Mouse (Mus musculus) heart, postnatal 14 days (tissue): ENCODE results near the gene Sh3yl1. TPM values are rescaled to one million over a fixed set of nuclear protein-coding genes. Genes with fewer than 3 reads are reported as not detected.

ENCODE experiments used
- DNase-seq, 2 experiments: peaks; one replicate each; pipeline ENCODE4 v3.0.0; 2021 to 2022
- intact Hi-C: fragments of 180-260 bp; cut with DNase I; formaldehyde crosslinking; loops from one replicate; pipeline ENCODE4 v1.15.1; 2025
- long read RNA-seq, 2 experiments: library from polyadenylated mRNA; stranded (forward); transcript quantifications; one replicate each; pipeline ENCODE4 v2.0.0; 2021
- total RNA-seq, 2 experiments: library from RNA; stranded (reverse); gene quantifications; 2 replicates each; pipeline ENCODE4 v1.2.3; 2021

Gene Sh3yl1
- total RNA-seq, result 1 to 10 TPM; 2.4 TPM
- long read RNA-seq, experiment 1, transcript Sh3yl1-201 (10 exons, 1,750 nt), result major isoform, 6 of 8 reads
- long read RNA-seq, experiment 1, partial matches to known transcripts, result 0 of 8 reads
- long read RNA-seq, experiment 1, other reads (novel, unspliced or antisense), result 1 of 8 reads
- long read RNA-seq, experiment 2, transcript Sh3yl1-201 (10 exons, 1,750 nt), result major isoform, 5 of 6 reads
- long read RNA-seq, experiment 2, partial matches to known transcripts, result 0 of 6 reads
- long read RNA-seq, experiment 2, other reads (novel, unspliced or antisense), result 1 of 6 reads

DNA sequence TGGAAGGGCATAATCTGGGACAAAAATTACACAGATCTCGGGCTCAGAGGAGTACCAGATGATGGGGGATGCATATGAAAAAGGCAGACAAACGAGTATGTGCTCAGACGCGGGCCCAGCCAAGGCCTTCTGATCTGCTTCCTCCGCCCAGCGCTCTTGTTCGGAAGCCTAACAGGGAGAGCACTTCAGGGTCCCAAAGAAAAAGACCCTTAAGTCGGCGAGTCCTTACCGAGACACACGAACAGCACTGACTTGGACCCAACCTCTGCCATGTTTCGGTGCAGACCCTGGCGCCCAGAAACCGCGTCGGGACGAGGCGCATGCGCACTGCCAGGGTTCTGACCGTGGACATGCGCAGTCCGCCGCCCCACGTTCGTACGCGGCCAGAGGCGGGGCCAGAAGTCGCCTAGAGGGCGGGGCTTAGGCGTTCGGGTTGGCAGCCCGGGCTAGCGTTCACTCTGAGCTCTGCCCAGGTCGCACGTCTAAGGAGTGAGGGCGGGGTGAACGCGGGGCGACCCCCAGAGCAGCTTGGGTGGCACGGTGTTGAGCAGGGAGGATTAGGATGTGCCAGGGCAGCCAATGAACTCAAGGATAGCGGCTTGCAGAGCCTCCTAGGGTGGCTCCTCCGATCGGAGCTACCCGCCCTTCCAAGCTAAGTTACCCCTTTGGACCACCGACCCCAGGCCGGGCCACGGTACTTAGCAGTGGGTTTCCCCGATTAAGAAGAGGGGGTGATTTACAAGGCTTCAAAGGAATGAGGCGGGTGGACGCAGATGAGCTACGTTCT, at the start of gene Sh3yl1, which contains the start of gene Acp1:
Gene Sh3yl1, plus strand, starts transcription at position 408 of the 787 bp plus-strand sequence.
Gene Acp1, minus strand, starts transcription at position 329 of the 787 bp plus-strand sequence.
- peak; percentile 97 to 98 for DNase-seq
- intact Hi-C loops, result no loop called here

DNA sequence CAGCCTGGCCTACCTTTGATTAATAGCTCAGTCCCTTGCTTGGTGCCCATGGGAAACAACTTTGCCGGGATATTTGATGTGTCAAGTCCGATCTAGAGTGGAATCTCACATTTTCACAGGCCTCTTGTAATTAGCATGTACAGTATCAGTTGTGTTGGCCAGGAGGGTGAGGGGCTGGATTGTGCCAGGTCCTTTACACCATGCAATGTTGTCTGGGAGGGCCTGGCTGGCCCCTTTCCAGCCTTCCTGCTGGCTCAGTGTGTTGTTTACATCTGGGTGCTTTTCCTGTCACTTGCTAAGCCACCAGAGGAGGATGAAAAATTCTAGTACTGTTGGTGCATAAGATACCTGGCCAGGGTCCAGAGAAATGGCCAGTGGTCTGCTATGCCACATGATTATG, 47.1 kb upstream of the Sh3yl1 start:
- DNase-seq, result no peak
- intact Hi-C loops, result no loop called here

DNA sequence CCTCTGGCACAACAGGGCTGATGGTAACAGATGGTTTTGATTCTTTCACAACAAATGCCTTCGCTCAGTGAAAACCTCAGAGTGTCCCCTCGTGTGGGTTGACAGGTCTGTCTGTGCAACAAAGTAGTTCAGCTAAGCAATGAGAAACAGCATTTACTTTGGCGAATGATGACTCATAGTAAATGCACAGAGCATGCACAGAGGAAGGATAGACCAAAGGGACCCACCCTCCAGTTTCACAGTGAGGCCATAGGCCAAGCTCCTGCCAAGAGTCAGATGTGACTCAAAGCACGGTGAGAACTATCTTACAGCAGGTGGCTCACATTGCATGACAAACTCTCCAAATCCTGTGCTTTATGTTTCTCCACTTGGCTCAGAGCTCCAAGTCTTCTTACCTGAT, 45.7 kb upstream of the Sh3yl1 start:
- intact Hi-C loops, result no loop called here
- no peak for DNase-seq

- intact Hi-C loops, result no loop called here
- no peak for DNase-seq
Observed at GRCm38 (mm10) chr12:30879447-30879846, 32.0 kb upstream of the Sh3yl1 start.

GRCm38 (mm10) chr12:30883592-30883985, 27.9 kb upstream of the Sh3yl1 start:
- intact Hi-C loops, result no loop called here
- no peak for DNase-seq

GRCm38 (mm10) chr12:30883986-30884621, 27.4 kb upstream of the Sh3yl1 start, which contains the start of gene Alkal2:
Alkal2 (plus strand) TSS chr12:30884322.
- intact Hi-C loops, result no loop called here
- DNase-seq, result peak; percentile 23 to 35

- DNase-seq, result no peak
- intact Hi-C loops, result no loop called here
Observed at GRCm38 (mm10) chr12:30884622-30885230, 26.7 kb upstream of the Sh3yl1 start.

DNA sequence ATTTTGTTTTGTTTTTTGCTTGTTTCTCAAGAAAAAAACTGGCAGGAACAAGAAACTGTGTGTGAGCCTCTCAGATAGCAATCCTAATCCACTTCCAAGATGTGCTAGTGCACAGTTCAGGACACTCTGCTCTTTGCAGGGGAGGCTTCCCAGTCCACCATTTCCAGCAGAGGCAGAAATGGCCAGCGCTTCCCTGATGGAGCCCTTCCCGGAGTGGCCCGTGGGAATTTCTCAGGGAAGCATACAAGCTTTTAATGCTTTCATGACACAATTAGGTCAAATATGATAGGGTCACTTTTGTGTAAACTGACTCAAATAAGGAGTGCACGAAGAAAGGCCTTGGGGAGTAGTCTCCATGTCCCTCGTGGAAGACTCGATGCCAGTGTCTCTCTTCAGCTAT, 25.6 kb upstream of the Sh3yl1 start:
- intact Hi-C loops, result no loop called here

DNA sequence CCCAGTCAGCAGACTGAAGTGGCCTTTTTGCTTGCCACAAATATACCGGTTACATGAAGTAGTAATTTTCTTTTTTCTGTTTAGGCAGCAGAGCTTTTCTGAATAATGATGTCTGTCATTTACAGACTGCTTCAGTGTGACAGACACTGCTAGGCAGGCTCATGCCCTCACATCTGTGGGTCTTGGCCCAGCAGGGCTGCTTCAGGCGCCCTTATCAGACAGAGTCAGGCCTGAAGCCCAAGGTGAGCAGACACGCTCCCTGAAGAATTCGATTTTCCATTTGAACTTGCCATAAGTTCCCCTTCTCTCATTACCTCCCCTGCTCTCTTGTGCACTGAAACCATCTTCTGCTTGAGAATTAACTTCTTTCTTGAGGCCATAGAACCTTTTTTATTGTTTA, 23.5 kb upstream of the Sh3yl1 start:
- intact Hi-C loops, result no loop called here
- no peak for DNase-seq

More for the DNA sequence above, 25.6 kb upstream of the Sh3yl1 start:
- peak; percentile 21 to 38 for DNase-seq

DNA sequence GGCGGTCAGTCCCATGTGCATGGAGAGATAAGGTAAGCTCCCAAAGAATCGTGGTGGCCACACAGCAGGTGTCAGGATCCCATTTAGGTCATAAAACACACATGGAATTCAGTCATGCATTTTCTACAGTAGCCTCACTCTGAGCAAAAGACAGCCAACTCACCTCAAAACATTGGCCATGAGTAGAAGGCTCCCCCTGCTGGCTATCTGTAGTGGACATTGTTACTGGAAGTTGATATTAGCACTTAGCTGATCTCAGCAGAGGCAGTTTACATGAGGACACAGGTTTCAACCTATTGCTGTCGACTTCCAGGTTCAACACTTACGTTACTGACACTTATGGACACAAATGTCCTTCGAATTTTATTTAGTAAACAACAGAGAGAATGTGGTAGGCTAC, 21.4 kb upstream of the Sh3yl1 start:
- intact Hi-C loops, result loop anchor here (1.0 kb wide), 1 partner anchor 293 kb away; no protein-coding TSS in a partner anchor
- peak; percentile 57 to 75 for DNase-seq

DNA sequence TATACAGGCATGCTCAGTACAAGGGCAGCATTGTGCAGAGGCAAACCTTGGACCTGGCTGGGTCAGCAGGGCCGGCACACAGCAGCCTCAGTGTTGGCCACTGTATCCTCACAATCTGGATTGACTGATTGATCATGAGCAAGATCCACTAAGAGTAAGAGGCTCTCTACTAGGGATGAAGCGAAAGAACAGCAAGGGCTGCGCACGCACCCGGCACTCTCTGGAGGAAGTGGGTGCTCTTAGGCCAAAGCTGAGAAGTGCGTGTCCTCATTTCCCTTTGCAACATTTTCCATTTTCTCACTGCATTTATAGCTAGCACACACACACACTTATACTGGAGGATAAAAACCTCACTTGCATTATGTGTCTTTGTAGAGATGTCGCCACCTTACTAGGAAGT, 20.0 kb upstream of the Sh3yl1 start:
- intact Hi-C loops, result no loop called here
- DNase-seq, result no peak

GRCm38 (mm10) chr12:30897039-30897438, 14.4 kb upstream of the Sh3yl1 start:
- no peak for DNase-seq
- intact Hi-C loops, result no loop called here

- DNase-seq, result no peak
- intact Hi-C loops, result no loop called here
Observed at GRCm38 (mm10) chr12:30908658-30909057, 2.8 kb upstream of the Sh3yl1 start.

- intact Hi-C loops, result no loop called here
- DNase-seq, result no peak
Observed at GRCm38 (mm10) chr12:30909881-30910280, 1.6 kb upstream of the Sh3yl1 start.

GRCm38 (mm10) chr12:30910860-30911259, 608 bp upstream of the Sh3yl1 start:
- DNase-seq, result peak in 1 of 2 experiments; percentile 4
- intact Hi-C loops, result no loop called here

DNA sequence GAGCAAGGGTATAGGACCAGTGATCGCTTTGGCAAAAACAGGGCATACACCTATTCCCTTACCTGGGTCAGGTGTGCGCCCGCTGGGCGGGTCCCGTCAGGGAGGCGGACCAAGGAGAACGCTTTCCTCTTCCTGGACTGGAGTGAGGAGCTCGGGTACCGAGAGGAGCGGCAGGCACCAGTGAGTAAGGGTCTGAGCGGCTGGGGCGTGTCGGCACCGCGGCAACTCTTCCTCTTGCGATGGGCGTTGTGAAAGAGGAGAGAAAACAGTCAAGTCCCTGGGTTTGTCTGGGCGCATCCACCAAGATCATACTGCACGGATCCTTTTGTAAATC, 547 bp downstream of the Sh3yl1 start:
- DNase-seq, result peak; percentile 29 to 31
- intact Hi-C loops, result no loop called here

DNA sequence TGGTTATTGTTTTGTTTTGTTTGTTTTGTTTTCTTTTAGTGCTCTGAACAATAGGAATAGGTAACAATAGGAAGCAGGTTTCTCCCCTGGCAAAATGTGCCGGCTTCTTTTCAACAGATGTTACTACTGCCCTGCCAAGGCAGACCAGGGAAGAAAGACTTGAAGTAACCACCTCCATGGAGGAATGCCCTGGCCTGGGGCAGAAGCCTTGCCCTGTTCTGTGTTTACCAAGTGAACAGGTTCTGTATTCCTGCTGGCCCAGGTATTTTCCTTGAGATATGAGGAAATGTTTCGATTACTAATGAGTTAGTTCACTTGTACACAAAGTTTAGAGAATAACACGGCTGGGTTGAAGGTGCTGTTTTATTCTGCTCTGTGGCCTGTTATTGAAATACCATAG, 1.4 kb downstream of the Sh3yl1 start:
- intact Hi-C loops, result no loop called here
- DNase-seq, result no peak

GRCm38 (mm10) chr12:30922401-30922800, 10.9 kb downstream of the Sh3yl1 start:
- intact Hi-C loops, result no loop called here
- DNase-seq, result no peak

DNA sequence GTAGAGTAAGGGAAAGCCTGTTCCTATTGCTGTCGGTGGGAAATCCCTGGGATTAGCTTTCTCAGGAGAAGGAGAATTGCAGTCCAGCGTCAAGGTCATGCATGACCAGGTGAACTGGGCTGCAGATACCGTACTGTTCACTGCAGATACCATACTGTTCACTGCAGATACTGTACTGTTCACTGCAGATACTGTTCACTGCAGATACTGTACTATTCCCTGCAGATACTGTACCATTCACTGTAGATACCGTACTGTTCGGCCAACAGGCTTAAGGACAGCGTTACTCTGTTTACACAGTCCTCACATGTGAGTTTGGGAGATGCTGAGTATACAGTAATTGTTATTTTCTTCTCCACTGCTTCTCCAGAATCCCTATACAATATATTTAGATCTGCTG, 16.7 kb downstream of the Sh3yl1 start:
- DNase-seq, result no peak

GRCm38 (mm10) chr12:30933299-30933698, 21.8 kb downstream of the Sh3yl1 start:
- no peak for DNase-seq
- intact Hi-C loops, result no loop called here

More for the DNA sequence above, 16.7 kb downstream of the Sh3yl1 start:
- intact Hi-C loops, result no loop called here

- DNase-seq, result no peak
- intact Hi-C loops, result no loop called here
Observed at GRCm38 (mm10) chr12:30936899-30937298, 25.4 kb downstream of the Sh3yl1 start.
